Mouse (Mus musculus) midbrain, postnatal 0 days (tissue): ENCODE data around the gene Chrnb4. TPM values are rescaled to one million over a fixed set of nuclear protein-coding genes. Genes with fewer than 3 reads are reported as not detected.

Experiments used
- ATAC-seq: fragments of 200-750 bp; cut with Nextera tagmentation; 2 replicates; pipeline ENCODE4 v1.8.0; 2017; ENCODE audit warnings: moderate number of reproducible peaks, mild to moderate bottlenecking, moderate TSS enrichment, moderate library complexity; ENCODE audit not compliant: low FRiP score
- DNase-seq: peaks from one replicate; pipeline ENCODE4 v3.0.0-alpha.2; 2015; ENCODE audit warnings: low spot score
- H3K27ac ChIP-seq: fragments of 300-500 bp; sonication (generic); 2 replicates; pipeline ENCODE4 v1.5.1; 2014; ENCODE audit warnings: low read depth, mild to moderate bottlenecking, low read length, mixed read lengths
- H3K27me3 ChIP-seq: fragments of 300-500 bp; sonication (generic); 2 replicates; pipeline ENCODE4 v1.6.1; 2014; ENCODE audit warnings: low read length, control low read depth, mixed read lengths; ENCODE audit not compliant: insufficient read depth
- H3K36me3 ChIP-seq: fragments of 300-500 bp; sonication (generic); 2 replicates; pipeline ENCODE4 v1.6.1; 2014; ENCODE audit warnings: low read length, control low read depth, mixed read lengths; ENCODE audit not compliant: insufficient read depth
- H3K4me1 ChIP-seq: fragments of 300-500 bp; sonication (generic); 2 replicates; pipeline ENCODE4 v1.6.1; 2014; ENCODE audit warnings: mild to moderate bottlenecking, control low read depth, antibody characterized with exemption, low read length, mixed read lengths; ENCODE audit not compliant: insufficient read depth
- H3K4me2 ChIP-seq: fragments of 300-500 bp; sonication (generic); 2 replicates; pipeline ENCODE4 v1.6.1; 2014; ENCODE audit warnings: low read depth, mild to moderate bottlenecking, low read length, mixed read lengths; ENCODE audit not compliant: poor library complexity, severe bottlenecking
- H3K4me3 ChIP-seq: fragments of 300-500 bp; sonication (generic); 2 replicates; pipeline ENCODE4 v1.5.1; 2014; ENCODE audit warnings: low read depth, mild to moderate bottlenecking, low read length, moderate library complexity
- H3K9ac ChIP-seq: fragments of 300-500 bp; sonication (generic); replicated peaks from 2 replicates; pipeline ENCODE4 v1.6.1; 2014; ENCODE audit warnings: mild to moderate bottlenecking, low read length, moderate library complexity, mixed read lengths; ENCODE audit not compliant: poor library complexity, severe bottlenecking
- H3K9me3 ChIP-seq: fragments of 300-500 bp; sonication (generic); 2 replicates; pipeline ENCODE4 v1.6.1; 2016; ENCODE audit warnings: low read length, control low read depth
- CTCF ChIP-seq: IDR thresholded peaks from 2 replicates; pipeline ENCODE4 v1.5.1; 2016; ENCODE audit warnings: antibody characterized with exemption, mild to moderate bottlenecking
- WGBS: fragments of 180-500 bp; shearing (Covaris S2); extraction: QIAGEN DNeasy Blood & Tissue Kit; methylation state at CpG from one replicate; pipeline ENCODE4 v1.1.7; 2014; 5-methylcytosine and 5-hydroxymethylcytosine counted together
- polyA plus RNA-seq: library from polyadenylated mRNA; unstranded; fragments of >200 nt; fragmentation: Nextera tagmentation; extraction: Ambion mirVana; gene quantifications from 2 replicates; pipeline ENCODE4 v1.2.1, GENCODE M21; 2015
- total RNA-seq: library from RNA; depleted of rRNA; stranded (reverse); fragments of >200 nt; gene quantifications from 2 replicates; pipeline ENCODE4 v1.2.3, GENCODE M21; 2014; rRNA removed

Chrnb4 gene
- total and polyA plus RNA-seq, 2 experiments from 2014 or later = 2.5 to 5.0 TPM

GRCm38 (mm10) chr9:54982401-54982800 lies 66.2 kb downstream of the Chrnb4 start:
- ATAC-seq (no peak), DNase-seq (no peak)
- H3K27me3 ChIP-seq = peaks cover 9% of the 10 kb centered on the region
- H3K4me2 ChIP-seq = peak overlapping the region; percentile 91
- TF ChIP-seq CTCF = no peak
- no peaks in the 10 kb centered on the region for H3K36me3 ChIP-seq
- peak overlapping the region; percentile 59 for H3K4me3 ChIP-seq
- no peak overlapping the region for H3K27ac ChIP-seq
- WGBS = 12% methylated on average over 7 of the region's 7 CpGs
- H3K9ac ChIP-seq = no peak overlapping the region
- peaks cover 6% of the 10 kb centered on the region; the same call in 1 of the 2 replicates for H3K4me1 ChIP-seq
- no peaks in the 10 kb centered on the region for H3K9me3 ChIP-seq

- Histone ChIP-seq H3K27ac (no peak overlapping the region), H3K4me2 (peak overlapping the region; percentile 91), H3K9me3 (no peaks in the 10 kb centered on the region), H3K4me3 (peak overlapping the region; percentile 59), H3K27me3 (peaks cover 9% of the 10 kb centered on the region), H3K4me1 (peaks cover 6% of the 10 kb centered on the region; the same call in 1 of the 2 replicates), H3K9ac (peak overlapping the region; percentile 57), H3K36me3 (no peaks in the 10 kb centered on the region)
- TF ChIP-seq CTCF = no peak
- ATAC-seq (peak; percentile 76; the same call in 1 of the 2 replicates), DNase-seq (peak; percentile 57)
- WGBS = under 1% methylated on average over 80 of the region's 85 CpGs
These were observed 67.0 kb downstream of the Chrnb4 start for GRCm38 (mm10) chr9:54981291-54982191.

- DNase-seq = peak; percentile 41
- no peak for ATAC-seq
- 23% methylated on average over 8 of the region's 8 CpGs for WGBS
- peak within 1 kb of the TSS; percentile 91 for H3K4me2 ChIP-seq
- no peak within 1 kb of the TSS for H3K27ac ChIP-seq
- H3K36me3 ChIP-seq = no peaks in the 10 kb centered on the region
- H3K27me3 ChIP-seq = peaks cover 9% of the 10 kb centered on the region
- peaks cover 6% of the 10 kb centered on the region; the same call in 1 of the 2 replicates for H3K4me1 ChIP-seq
- H3K9ac ChIP-seq = peak within 1 kb of the TSS; percentile 57
- peak within 1 kb of the TSS; percentile 59 for H3K4me3 ChIP-seq
- TF ChIP-seq CTCF = no peak
- no peaks in the 10 kb centered on the region for H3K9me3 ChIP-seq
These were observed 67.9 kb downstream of the Chrnb4 start, which contains the start of gene Chrna5 for GRCm38 (mm10) chr9:54980674-54981073. Gene Chrna5 (plus strand): TSS chr9:54980880.

Other genes starting within 250 kb of the Chrnb4 start
- gene Ireb2, start 185.0 kb downstream of the Chrnb4 start, total RNA-seq = 38.5 and 58.1 TPM in 2 replicates
- gene Ireb2, start 185.0 kb downstream of the Chrnb4 start, polyA plus RNA-seq = 16.5 and 18.5 TPM in 2 replicates
- gene Hykk, start 131.5 kb downstream of the Chrnb4 start, total RNA-seq = 1.4 and 2.5 TPM in 2 replicates
- 1.2 and 1.3 TPM in 2 replicates for gene Hykk, start 131.5 kb downstream of the Chrnb4 start, polyA plus RNA-seq
- 188 and 640 TPM in 2 replicates for gene Psma4, start 98.0 kb downstream of the Chrnb4 start, total RNA-seq
- gene Psma4, start 98.0 kb downstream of the Chrnb4 start, polyA plus RNA-seq = 231 and 243 TPM in 2 replicates
- not detected in 2 replicates for gene AY074887, start 97.8 kb downstream of the Chrnb4 start, total RNA-seq
- gene AY074887, start 97.8 kb downstream of the Chrnb4 start, polyA plus RNA-seq = 0.53 and 1.2 TPM in 2 replicates
- 3.1 and 3.8 TPM in 2 replicates for gene Chrna5, start 67.9 kb downstream of the Chrnb4 start, total RNA-seq
- 1.8 and 2.1 TPM in 2 replicates for gene Chrna5, start 67.9 kb downstream of the Chrnb4 start, polyA plus RNA-seq
- gene Chrna3, start 22.2 kb downstream of the Chrnb4 start, total RNA-seq = 9.6 and 12.1 TPM in 2 replicates
- gene Chrna3, start 22.2 kb downstream of the Chrnb4 start, polyA plus RNA-seq = 15.8 and 16.5 TPM in 2 replicates
- 28.1 and 36.3 TPM in 2 replicates for gene Ube2q2, start 100.1 kb upstream of the Chrnb4 start, total RNA-seq
- 33.5 and 34.5 TPM in 2 replicates for gene Ube2q2, start 100.1 kb upstream of the Chrnb4 start, polyA plus RNA-seq
- 57.1 and 61.5 TPM in 2 replicates for gene Fbxo22, start 160.1 kb upstream of the Chrnb4 start, total RNA-seq
- gene Fbxo22, start 160.1 kb upstream of the Chrnb4 start, polyA plus RNA-seq = 71.2 and 75.3 TPM in 2 replicates